Mouse (Mus musculus) intestine, postnatal 0 days (tissue): ENCODE measurements around the gene Gm20683. TPM values are rescaled to one million over a fixed set of nuclear protein-coding genes. Genes with fewer than 3 reads are reported as not detected.
A peak's percentile ranks its signal among the peaks of the same experiment; 100 is the strongest.

Experiments used
- ATAC-seq: fragments of 200-750 bp; cut with Nextera tagmentation; 2 replicates; pipeline ENCODE4 v1.8.0; 2017; ENCODE audit warnings: mild to moderate bottlenecking, moderate TSS enrichment, moderate library complexity
- H3K27ac ChIP-seq: fragments of 300-500 bp; sonication (generic); 2 replicates; pipeline ENCODE4 v1.5.1; 2014; ENCODE audit warnings: mild to moderate bottlenecking, low read depth, low read length, moderate library complexity
- H3K27me3 ChIP-seq: fragments of 300-500 bp; sonication (generic); replicated peaks from 2 replicates; pipeline ENCODE4 v1.6.1; 2014; ENCODE audit warnings: low read length, mixed read lengths; ENCODE audit not compliant: control insufficient read depth, insufficient read depth
- H3K36me3 ChIP-seq: fragments of 300-500 bp; sonication (generic); 2 replicates; pipeline ENCODE4 v1.6.1; 2014; ENCODE audit warnings: mild to moderate bottlenecking, moderate library complexity; ENCODE audit not compliant: control insufficient read depth, insufficient read depth
- H3K4me1 ChIP-seq: fragments of 300-500 bp; sonication (generic); replicated peaks from 2 replicates; pipeline ENCODE4 v1.6.1; 2014; ENCODE audit warnings: antibody characterized with exemption, low read length, mixed read lengths; ENCODE audit not compliant: control insufficient read depth, insufficient read depth
- H3K4me2 ChIP-seq: fragments of 300-500 bp; sonication (generic); replicated peaks from 2 replicates; pipeline ENCODE4 v1.6.1; 2014; ENCODE audit warnings: low read depth, mild to moderate bottlenecking, moderate library complexity
- H3K4me3 ChIP-seq: fragments of 300-500 bp; sonication (generic); 2 replicates; pipeline ENCODE4 v1.5.1; 2014; ENCODE audit warnings: low read depth, low read length
- H3K9ac ChIP-seq: fragments of 300-500 bp; sonication (generic); 2 replicates; pipeline ENCODE4 v1.6.1; 2014; ENCODE audit warnings: mild to moderate bottlenecking, low read depth, low read length
- H3K9me3 ChIP-seq: fragments of 300-500 bp; sonication (generic); 2 replicates; pipeline ENCODE4 v1.6.1; 2016; ENCODE audit warnings: mixed run types; ENCODE audit not compliant: control insufficient read depth
- CTCF ChIP-seq: sonication (generic); IDR thresholded peaks from 2 replicates; pipeline ENCODE4 v1.5.1; 2016; ENCODE audit warnings: low read depth, mild to moderate bottlenecking, control low read depth, antibody characterized with exemption, moderate library complexity
- WGBS: fragments of 180-500 bp; shearing (Covaris S2); extraction: QIAGEN DNeasy Blood & Tissue Kit; methylation state at CpG from one replicate; pipeline ENCODE4 v1.1.7; 2014; 5-methylcytosine and 5-hydroxymethylcytosine counted together
- polyA plus RNA-seq: library from polyadenylated mRNA; unstranded; fragments of >200 nt; fragmentation: Nextera tagmentation; extraction: Ambion mirVana; gene quantifications from 2 replicates; pipeline ENCODE4 v1.2.1, GENCODE M21; 2015

Gene Gm20683
- polyA plus RNA-seq, 1 experiment from 2014 or later: 0.90 TPM

DNA sequence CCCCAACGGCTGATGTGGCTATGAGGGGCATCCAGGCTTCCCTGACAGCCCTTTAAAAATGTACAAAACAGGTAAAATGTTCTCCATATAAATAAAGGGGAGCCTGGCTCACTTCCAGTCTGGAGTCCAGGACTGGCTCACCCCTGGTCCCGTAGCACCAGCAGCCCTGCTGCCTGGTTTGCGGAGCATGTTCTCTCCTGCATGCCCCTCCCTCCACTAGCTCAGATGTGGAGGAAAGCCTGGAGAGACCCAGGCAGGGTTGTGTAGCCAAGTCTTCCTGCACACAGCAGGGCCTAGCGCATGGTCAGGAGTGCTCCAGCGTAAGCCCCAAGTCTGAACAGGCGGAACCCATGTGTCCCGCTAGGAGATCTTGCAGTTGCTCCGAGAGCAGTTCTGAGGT lies 41.7 kb upstream of the Gm20683 start:
- H3K4me2 ChIP-seq: no peak overlapping the region
- H3K27me3 ChIP-seq: no peaks in the 10 kb centered on the region
- H3K36me3 ChIP-seq: peaks cover 40% of the 10 kb centered on the region
- H3K4me3 ChIP-seq: no peak overlapping the region
- H3K9ac ChIP-seq: no peak overlapping the region
- 85% methylated on average over 8 of the region's 8 CpGs for WGBS
- no peaks in the 10 kb centered on the region for H3K4me1 ChIP-seq
- no peak for ATAC-seq
- H3K27ac ChIP-seq: no peak overlapping the region
- no peaks in the 10 kb centered on the region for H3K9me3 ChIP-seq
- TF ChIP-seq CTCF: no peak

DNA sequence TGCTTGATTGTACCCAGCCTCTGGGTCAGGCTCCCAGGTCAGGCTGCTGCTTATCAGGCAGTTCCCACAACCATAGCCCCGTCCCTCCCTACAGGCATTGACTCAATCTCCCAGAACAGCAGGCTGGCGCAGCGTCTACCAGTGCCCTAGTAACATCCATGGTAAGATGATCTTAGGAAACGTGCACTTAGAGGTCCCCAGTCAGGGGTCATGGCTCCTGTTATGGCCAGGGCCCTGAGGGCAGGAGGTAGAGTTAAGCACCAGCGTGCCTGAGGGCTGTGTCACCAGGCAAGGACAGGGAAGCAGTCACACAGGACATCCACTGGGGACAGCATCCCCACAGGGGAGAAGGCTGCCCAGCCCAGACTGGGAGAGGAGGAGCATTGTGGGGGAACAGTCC lies 40.7 kb upstream of the Gm20683 start:
- Histone ChIP-seq H3K27ac (no peak overlapping the region), H3K9me3 (no peaks in the 10 kb centered on the region), H3K4me3 (no peak overlapping the region), H3K27me3 (no peaks in the 10 kb centered on the region), H3K9ac (no peak overlapping the region), H3K4me2 (no peak overlapping the region), H3K36me3 (peaks cover 39% of the 10 kb centered on the region), H3K4me1 (no peaks in the 10 kb centered on the region)
- no peak for ATAC-seq
- TF ChIP-seq CTCF: peak; percentile 33
- WGBS: 59% methylated on average over 5 of the region's 5 CpGs

- 58% methylated on average over 4 of the region's 4 CpGs for WGBS
- peaks cover 3% of the 10 kb centered on the region; the same call in 1 of the 2 replicates for H3K4me1 ChIP-seq
- no peak overlapping the region for H3K27ac ChIP-seq
- no peaks in the 10 kb centered on the region for H3K27me3 ChIP-seq
- no peak for ATAC-seq
- H3K4me3 ChIP-seq: no peak overlapping the region
- no peak overlapping the region for H3K9ac ChIP-seq
- TF ChIP-seq CTCF: no peak
- no peaks in the 10 kb centered on the region for H3K9me3 ChIP-seq
- no peak overlapping the region for H3K4me2 ChIP-seq
- peaks cover 39% of the 10 kb centered on the region for H3K36me3 ChIP-seq
Measured at GRCm38 (mm10) chr17:25881691-25882090, 40.1 kb upstream of the Gm20683 start.

GRCm38 (mm10) chr17:25880913-25881641 lies 39.5 kb upstream of the Gm20683 start:
- H3K9me3 ChIP-seq: no peaks in the 10 kb centered on the region
- H3K27me3 ChIP-seq: no peaks in the 10 kb centered on the region
- ATAC-seq: no peak
- WGBS: 28% methylated on average over 5 of the region's 5 CpGs
- H3K4me3 ChIP-seq: no peak overlapping the region
- peaks cover 3% of the 10 kb centered on the region; the same call in 1 of the 2 replicates for H3K4me1 ChIP-seq
- no peak overlapping the region for H3K4me2 ChIP-seq
- TF ChIP-seq CTCF: no peak
- no peak overlapping the region for H3K27ac ChIP-seq
- peaks cover 39% of the 10 kb centered on the region for H3K36me3 ChIP-seq
- H3K9ac ChIP-seq: no peak overlapping the region

DNA sequence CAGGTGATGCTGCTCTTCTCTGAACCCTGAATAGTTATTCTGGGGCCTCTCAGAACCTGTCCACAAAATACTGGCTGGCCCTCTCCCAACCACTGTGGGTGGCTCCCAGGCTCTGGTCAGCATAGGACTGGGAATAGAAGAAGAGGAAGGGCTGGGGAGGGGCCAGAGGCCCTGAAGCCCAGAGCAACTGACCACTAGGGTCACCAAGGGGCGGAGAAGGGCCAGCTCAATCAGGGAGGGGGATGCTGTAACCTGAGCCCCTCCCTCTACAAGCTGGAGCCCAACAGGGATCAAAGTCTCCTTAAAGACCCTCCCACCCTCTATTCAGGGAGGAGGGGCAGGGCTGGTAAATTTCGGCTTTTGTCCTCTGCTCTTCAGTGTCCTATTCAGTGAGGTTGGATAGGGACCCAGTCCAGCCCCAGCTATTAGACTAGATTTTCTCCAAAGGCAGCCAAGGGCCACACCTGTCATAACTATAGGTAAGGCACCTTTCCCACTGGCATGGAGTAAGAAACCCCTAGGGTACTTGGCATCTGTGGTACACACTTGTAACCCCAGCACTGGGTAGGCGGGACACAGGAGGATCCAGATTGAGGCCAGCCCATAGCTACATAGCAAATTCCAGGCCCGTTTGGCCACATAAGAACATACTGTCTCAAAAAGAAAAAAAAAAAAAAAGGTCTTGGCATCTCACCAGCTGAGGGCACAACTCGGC lies 38.8 kb upstream of the Gm20683 start, which contains the start of gene Wfikkn1:
Wfikkn1 (minus strand) TSS at position 663 of the 715 bp plus-strand sequence.
- Histone ChIP-seq H3K27ac (no peak within 1 kb of the TSS), H3K9ac (no peak within 1 kb of the TSS), H3K9me3 (no peaks in the 10 kb centered on the region), H3K36me3 (peaks cover 39% of the 10 kb centered on the region), H3K27me3 (no peaks in the 10 kb centered on the region), H3K4me1 (peaks cover 6% of the 10 kb centered on the region; the same call in 1 of the 2 replicates), H3K4me2 (no peak within 1 kb of the TSS), H3K4me3 (no peak within 1 kb of the TSS)
- ATAC-seq: no peak
- TF ChIP-seq CTCF: no peak
- WGBS: 50% methylated on average over 5 of the region's 5 CpGs

- no peaks in the 10 kb centered on the region for H3K9me3 ChIP-seq
- no peak overlapping the region for H3K27ac ChIP-seq
- H3K36me3 ChIP-seq: peaks cover 36% of the 10 kb centered on the region
- TF ChIP-seq CTCF: no peak
- WGBS: 66% methylated on average over 8 of the region's 8 CpGs
- ATAC-seq: no peak
- no peak overlapping the region for H3K4me2 ChIP-seq
- H3K27me3 ChIP-seq: no peaks in the 10 kb centered on the region
- no peak overlapping the region for H3K4me3 ChIP-seq
- H3K9ac ChIP-seq: no peak overlapping the region
- peaks cover 6% of the 10 kb centered on the region; the same call in 1 of the 2 replicates for H3K4me1 ChIP-seq
Measured at GRCm38 (mm10) chr17:25879750-25880149, 38.2 kb upstream of the Gm20683 start.
